Mouse (Mus musculus): ENCODE measurements around the gene Med24.
"Not testable (repeated sequence)": the region's sequence is repeated elsewhere in the genome, so short reads cannot be mapped to it uniquely, and the experiment has no call there.

The Med24 gene

GRCm38 (mm10) chr11:98745932-98746853 lies 17.0 kb upstream of the Med24 start:
- DNase-seq, result no peak

GRCm38 (mm10) chr11:98744456-98745019 lies 15.3 kb upstream of the Med24 start:
- DNase-seq, result no peak

- peak; percentile 66 for DNase-seq
Measured at GRCm38 (mm10) chr11:98743655-98744345, 14.6 kb upstream of the Med24 start.

GRCm38 (mm10) chr11:98742397-98743291 lies 13.4 kb upstream of the Med24 start:
- no peak for DNase-seq

GRCm38 (mm10) chr11:98741622-98742396 lies 12.6 kb upstream of the Med24 start:
- DNase-seq, result peak; percentile 85

GRCm38 (mm10) chr11:98741051-98741620 lies 11.9 kb upstream of the Med24 start:
- DNase-seq, result no peak

GRCm38 (mm10) chr11:98740393-98741050 lies 11.3 kb upstream of the Med24 start, which contains the start of gene Thra:
TSS of gene Thra (plus strand) at chr11:98740638.
- peak; percentile 68 for DNase-seq

GRCm38 (mm10) chr11:98740026-98740392 lies 10.8 kb upstream of the Med24 start:
- DNase-seq, result no peak

- no peak for DNase-seq
Measured at GRCm38 (mm10) chr11:98738925-98739324, 9.7 kb upstream of the Med24 start.

GRCm38 (mm10) chr11:98738428-98738911 lies 9.2 kb upstream of the Med24 start:
- no peak for DNase-seq

GRCm38 (mm10) chr11:98737220-98737619 lies 8.0 kb upstream of the Med24 start:
- DNase-seq, result not testable (repeated sequence)

- no peak for DNase-seq
Measured at GRCm38 (mm10) chr11:98736176-98736575, 6.9 kb upstream of the Med24 start.

- no peak for DNase-seq
Measured at GRCm38 (mm10) chr11:98735111-98735510, 5.9 kb upstream of the Med24 start.

GRCm38 (mm10) chr11:98734020-98734419 lies 4.8 kb upstream of the Med24 start:
- DNase-seq, result no peak

GRCm38 (mm10) chr11:98731134-98731533 lies 1.9 kb upstream of the Med24 start:
- DNase-seq, result no peak

- DNase-seq, result no peak
Measured at GRCm38 (mm10) chr11:98730727-98731126, 1.5 kb upstream of the Med24 start.

GRCm38 (mm10) chr11:98725926-98726506 lies 3.2 kb downstream of the Med24 start:
- no peak for DNase-seq

GRCm38 (mm10) chr11:98723098-98723497 lies 6.1 kb downstream of the Med24 start:
- no peak for DNase-seq

GRCm38 (mm10) chr11:98721458-98722226 lies 7.6 kb downstream of the Med24 start:
- DNase-seq, result peak; percentile 80
